Mouse (Mus musculus) ovary, adult 10 weeks (tissue): ENCODE measurements around the gene Akr1cl. TPM values are rescaled to one million over a fixed set of nuclear protein-coding genes. Genes with fewer than 3 reads are reported as not detected.

Experiments
- polyA plus RNA-seq: library from polyadenylated mRNA; stranded (reverse); fragments of 350-450 nt; fragmentation: Illumina TruSeq; extraction: RNeasy Lipid Tissue Mini Kit (QIAGEN cat#74804); gene quantifications from one replicate; pipeline ENCODE4 v1.2.3, GENCODE M21; 2014

The Akr1cl gene
- 3,153 TPM for polyA plus RNA-seq

DNA sequence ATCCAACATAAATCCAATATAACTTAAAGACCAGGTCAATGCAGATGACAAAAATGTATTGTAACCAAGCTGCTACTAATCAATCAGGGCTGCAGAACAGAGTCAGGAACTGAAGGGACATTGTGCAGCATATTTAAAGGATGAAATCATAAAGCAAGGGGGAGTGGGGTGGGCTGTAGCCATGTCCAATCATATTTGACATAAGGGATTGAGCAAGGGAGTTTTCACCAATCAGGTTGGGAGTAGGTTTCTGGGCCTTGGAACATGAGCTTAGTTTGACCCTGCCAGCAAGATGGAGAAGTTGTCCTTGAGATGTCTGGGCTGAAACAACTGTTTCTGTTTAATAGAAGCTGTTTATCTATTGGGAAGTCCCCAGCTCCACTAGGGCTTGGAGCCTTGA, at the start of gene Akr1cl:
Gene Akr1cl (minus strand): TSS at position 119 of the 400 bp plus-strand sequence.

DNA sequence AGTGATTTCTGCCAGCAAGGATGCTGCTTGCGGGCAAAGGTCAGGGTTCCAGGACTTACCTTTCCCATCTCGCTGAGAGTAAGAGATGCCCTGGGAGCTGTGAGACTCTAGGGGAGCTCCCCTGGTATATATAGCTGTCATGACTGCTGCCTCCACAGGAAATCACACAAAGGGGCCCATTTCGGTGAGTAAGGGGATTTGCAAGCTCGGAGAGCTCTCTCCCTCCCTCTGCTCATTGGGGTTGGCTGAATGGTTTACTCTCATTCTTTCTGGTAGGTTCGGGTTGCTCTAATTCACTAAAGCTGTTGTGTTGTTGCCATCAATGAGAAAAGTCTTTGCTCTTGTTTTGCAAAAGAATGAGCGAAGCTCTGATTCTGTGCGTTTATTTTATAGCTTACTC, 49.6 kb upstream of the Akr1cl start, which contains the start of gene Crygb:
Gene Crygb (minus strand): TSS at position 101 of the 400 bp plus-strand sequence.

DNA sequence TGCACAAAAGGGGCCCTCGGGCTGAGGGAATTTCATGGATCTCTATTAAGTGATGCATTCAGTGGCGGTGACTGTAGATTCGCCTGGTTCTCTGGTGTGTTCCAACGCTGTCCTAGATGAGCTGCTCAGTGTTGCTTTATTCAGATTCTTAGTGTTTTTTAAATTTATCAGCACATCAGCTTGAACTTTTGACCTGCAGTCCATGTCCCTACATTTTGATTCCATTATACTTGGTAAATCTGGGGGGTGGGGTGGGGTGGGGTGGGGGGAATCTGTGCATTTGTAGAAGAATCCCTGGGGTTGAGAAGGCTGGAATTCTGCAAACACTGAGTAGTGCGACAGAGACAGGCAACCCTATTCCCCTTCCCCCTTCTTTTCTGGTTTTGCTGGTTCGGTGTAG, 41.0 kb upstream of the Akr1cl start, which contains the start of gene Crygc:
Gene Crygc (minus strand): TSS at position 101 of the 400 bp plus-strand sequence.

DNA sequence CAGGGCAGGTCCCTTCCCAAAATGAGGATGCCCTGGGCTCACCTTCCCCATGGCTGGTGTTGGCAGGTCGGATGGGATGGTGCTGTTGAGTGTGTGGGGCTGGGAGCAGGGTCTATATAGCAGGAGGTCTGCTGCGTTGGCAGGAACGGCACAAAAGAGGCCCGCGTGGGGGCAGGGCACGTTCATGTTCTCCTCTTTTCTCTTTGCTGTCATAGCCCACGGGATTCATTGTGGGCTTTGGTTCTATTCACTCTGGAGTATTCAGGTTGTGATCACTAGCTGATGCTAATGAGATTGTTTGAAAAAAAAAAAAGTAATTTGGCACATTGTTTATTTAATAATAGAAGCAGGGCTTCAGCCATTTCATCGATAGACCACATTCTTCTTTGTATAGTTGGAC, 30.8 kb upstream of the Akr1cl start, which contains the start of gene Crygd:
Gene Crygd (minus strand): TSS at position 101 of the 400 bp plus-strand sequence.

DNA sequence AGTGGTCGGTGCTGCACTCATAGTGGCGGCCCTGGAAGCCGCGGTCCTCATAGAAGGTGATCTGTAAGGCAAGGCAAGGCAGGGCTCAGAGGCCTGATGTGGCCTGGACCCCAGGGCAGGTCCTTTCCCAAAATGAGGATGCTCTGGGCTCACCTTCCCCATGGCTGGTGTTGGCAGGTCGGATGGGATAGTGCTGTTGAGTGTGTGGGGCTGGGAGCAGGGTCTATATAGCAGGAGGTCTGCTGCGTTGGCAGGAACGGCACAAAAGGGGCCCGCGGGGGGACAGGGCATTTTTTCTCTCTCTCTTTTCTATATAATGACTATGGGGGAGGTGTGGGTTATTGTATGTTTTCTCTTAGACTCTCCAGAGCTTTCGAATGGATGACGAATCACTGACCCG, 18.4 kb upstream of the Akr1cl start, which contains the start of gene Cryge:
Gene Cryge (minus strand): TSS at position 198 of the 400 bp plus-strand sequence.

Other genes with a start within 250 kb of the Akr1cl start
- 6.0 TPM for gene Plekhm3, start 75.9 kb downstream of the Akr1cl start, polyA plus RNA-seq
- gene Cryge, start 18.4 kb upstream of the Akr1cl start, polyA plus RNA-seq: not detected
- gene Crygd, start 30.7 kb upstream of the Akr1cl start, polyA plus RNA-seq: not detected
- gene Crygc, start 40.9 kb upstream of the Akr1cl start, polyA plus RNA-seq: not detected
- gene Crygb, start 49.5 kb upstream of the Akr1cl start, polyA plus RNA-seq: 1.2 TPM
- gene Cryga, start 70.6 kb upstream of the Akr1cl start, polyA plus RNA-seq: not detected
- not detected for gene Gm28845, start 86.8 kb upstream of the Akr1cl start, polyA plus RNA-seq
- gene D630023F18Rik, start 90.5 kb upstream of the Akr1cl start, polyA plus RNA-seq: 7.6 TPM
- gene Idh1, start 153.7 kb upstream of the Akr1cl start, polyA plus RNA-seq: 911 TPM
- 23.3 TPM for gene Pikfyve, start 153.9 kb upstream of the Akr1cl start, polyA plus RNA-seq
- not detected for gene Pth2r, start 249.3 kb upstream of the Akr1cl start, polyA plus RNA-seq